Mouse (Mus musculus) 416B (cell line): ENCODE measurements around the gene Tmem221.
A peak's percentile ranks its signal among the peaks of the same experiment; 100 is the strongest.

Experiments
- DNase-seq: peaks from one replicate; pipeline ENCODE4 v3.0.0; 2011; ENCODE audit warnings: low read depth

Tmem221 gene

DNA sequence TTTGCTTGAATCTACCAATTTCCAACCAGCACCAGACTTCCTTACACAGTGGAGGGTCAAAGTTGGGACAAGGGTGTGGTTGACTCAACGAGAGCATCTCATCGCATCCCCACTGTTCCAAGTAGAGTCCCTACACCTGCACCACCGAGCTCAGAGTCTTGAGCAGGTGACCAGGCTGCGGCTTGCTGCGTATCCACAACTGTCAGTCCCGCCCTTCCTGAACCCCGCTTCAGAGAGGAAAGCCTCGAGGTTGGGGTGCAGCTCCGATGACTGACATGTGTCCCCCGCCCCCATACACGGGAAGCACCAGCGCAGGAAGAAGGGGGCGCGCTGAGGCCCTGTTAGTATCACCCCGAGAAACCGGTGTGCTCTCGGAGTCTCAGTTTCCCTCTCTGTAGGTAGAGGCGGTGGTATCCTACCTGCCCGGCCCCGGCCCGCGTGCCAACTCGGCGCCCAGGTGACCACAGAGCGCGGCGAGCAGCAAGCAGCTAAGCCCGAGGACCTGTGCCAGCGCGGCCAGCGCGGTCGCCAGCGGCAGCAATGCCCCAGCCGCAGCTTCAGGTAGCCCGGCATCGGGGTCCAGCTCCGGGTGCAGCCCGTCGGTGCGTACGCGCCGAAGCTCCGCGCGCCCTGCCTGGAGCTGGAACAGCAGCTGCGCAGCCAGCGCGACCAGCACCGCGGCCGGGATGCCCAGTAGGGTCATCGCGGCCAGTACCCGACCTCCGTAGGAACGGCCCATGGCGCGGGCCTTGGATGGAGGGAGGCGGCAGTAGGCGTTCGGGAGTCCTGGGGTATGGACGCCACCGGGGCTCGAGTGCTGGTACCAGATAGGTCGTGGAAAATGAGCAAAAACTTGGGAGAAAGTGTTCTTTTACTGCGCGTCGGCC, at the start of gene Tmem221:
Tmem221 (minus strand) TSS at position 801 of the 887 bp plus-strand sequence.
- no peak for DNase-seq

DNA sequence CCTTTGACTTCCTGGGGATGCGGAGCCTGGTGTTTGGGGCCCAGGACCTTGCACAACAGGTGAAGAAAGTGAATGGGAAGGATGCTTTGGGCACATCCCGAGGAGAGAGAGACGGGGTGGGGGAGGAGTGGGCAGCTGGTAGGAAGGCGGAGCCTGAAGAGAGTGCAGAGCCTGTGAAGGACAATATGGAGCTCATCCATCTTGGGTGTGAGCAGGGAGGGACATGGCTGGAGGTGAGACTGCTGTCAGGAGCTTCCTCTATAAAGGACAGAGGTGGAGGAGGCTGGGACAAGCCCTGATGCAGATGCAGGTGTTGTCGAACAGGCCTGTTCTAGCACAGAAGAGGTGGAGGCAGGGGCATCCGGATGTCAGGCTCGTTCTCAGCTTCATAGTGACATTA, 45.4 kb upstream of the Tmem221 start:
- DNase-seq: no peak

DNA sequence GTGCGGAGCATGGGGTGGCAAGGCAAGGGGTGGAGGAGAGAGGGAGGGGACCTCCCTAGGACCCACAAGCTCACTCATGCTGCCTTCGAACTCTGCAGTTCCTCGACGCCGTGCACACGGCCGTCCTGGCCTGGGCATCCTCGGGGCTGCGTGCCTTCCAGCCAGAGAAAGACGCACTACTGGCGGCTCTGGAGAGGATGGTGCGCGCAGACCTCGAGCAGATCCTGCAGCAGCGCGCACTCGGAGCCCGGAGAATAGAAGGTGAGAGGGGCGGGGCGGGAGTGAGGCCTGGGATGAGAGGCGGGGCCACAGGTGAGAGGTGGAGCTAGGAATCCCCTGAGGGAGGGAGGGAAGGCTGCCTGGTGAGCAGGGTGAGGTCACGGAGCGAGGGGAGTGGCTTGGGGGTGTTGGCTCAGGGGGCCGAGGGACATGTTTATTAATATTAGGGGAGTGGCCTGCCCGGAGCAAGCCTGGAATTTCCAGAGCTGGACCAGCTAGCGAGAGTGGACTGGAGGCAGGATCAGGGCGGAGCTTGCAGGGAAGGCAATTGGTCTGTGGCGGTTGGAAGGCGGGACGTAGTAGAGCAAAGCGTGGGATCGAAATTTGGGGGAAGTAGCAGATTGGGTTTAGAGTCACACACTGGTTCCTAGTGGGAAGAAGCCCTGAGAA, 44.1 kb upstream of the Tmem221 start:
- DNase-seq: no peak

DNA sequence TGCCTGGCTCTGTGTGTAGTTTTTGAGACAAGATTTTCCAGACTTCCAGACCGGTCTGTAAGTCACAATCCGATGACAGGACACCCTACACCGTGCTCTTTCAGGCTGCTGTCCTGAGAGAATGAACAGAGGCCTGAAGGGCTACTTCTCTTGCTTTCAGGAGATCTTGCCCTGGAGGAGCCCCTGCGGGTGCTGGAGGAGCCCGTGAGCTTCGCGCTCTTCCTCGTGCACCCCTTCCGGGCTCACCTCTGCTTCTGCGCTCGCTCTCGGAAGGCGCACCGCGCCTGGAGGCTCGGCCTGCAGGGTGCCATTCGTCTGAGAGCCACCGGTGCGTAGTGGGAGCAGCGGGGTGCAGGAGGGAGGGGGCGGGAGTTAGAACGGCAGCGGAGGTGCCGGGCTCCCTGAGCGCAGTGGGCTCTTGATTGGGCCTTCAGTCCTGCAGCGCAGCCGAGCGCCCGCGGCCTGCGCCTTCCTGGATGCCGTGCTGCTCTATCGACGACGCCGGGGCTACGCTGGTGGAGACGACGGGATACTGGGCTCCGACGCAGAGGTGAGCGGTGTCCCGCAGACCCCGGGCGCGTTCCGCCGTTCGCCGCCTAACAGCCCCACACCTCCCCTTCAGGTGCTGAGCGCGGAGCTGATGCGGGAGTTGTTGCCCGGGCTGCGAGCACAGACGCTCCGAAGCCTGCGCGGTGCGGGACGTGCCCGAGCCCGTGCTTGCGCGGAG, 43.4 kb upstream of the Tmem221 start:
- DNase-seq: no peak

DNA sequence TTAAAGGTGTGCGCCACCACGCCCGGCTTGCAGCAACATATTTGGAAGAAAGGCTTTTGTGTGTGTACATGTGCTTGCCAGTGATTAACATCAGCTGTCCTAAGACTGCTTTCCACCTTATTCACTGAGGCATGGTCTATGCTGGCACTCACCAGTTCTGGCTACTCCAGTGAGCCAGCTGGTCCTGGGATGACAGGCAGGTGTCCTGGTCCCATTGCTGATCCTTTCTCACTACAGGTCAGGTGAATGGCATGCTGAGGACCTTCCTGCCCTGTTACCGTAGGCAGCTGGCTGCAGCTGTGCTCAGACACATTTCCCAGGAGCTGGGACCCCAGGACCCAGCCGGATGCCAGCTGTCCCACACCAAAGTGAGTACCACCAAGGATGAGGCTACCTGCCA, 40.2 kb upstream of the Tmem221 start:
- DNase-seq: no peak

DNA sequence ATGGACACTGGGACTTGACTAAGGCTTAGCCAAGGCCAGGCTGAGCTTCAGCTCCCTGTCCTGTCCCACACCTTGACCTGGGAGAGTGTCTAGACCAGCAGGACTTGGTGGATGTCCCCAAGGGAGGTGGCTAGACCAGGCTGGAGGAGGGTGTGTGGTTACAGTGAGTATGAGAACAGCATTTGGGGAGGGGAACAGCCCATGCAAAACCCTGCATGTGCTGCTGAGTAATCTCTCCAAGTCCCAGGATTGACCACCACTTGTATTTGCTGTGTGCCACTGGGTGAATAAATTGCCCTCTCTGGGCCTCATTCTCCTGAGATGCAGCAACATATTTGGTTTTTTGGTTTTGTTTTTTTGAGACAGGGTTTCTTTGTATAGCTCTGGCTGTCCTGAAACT, 39.7 kb upstream of the Tmem221 start:
- no peak for DNase-seq

DNA sequence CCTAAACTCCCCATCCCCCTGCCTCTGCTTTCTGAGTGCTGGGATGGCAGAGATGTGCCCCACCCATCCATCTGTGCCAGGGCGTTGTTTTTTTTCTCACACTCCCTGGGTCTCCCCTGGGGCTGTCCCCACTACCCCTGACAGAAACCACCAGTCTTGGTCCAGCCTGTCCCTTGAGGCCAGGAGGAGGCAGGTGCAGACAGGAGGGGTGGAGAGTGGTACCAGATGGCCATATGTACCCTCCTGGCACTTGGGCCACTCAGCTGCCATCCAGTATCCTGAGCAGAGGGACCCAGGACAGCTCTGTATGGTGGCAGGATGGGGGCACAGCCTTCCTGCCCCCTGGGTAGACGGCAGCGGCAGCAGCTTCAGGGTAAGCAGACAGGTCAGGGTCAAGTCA, 38.8 kb upstream of the Tmem221 start, which contains the start of gene Fam129c:
Fam129c (plus strand) TSS at position 198 of the 400 bp plus-strand sequence.
- no peak for DNase-seq

DNA sequence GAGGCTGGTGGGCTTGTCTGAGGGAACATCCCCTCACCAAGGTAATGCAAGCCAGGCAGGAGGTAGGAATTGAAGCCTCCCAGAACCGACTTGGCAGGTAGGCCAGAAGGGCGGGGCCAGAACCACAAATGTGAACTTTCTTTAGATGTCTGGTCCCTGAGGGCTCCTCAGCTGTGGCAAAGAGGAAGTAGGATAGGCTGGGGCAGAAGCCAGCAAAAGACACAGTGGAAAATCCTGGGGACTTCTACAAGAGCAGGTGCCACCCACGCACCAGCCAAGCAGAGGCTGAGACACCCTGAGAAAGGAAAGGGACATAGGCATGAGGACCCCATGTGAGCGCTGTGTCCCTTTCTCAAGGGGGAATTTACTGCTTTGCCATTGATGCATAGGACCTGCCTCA, 38.1 kb upstream of the Tmem221 start:
- DNase-seq: no peak

DNA sequence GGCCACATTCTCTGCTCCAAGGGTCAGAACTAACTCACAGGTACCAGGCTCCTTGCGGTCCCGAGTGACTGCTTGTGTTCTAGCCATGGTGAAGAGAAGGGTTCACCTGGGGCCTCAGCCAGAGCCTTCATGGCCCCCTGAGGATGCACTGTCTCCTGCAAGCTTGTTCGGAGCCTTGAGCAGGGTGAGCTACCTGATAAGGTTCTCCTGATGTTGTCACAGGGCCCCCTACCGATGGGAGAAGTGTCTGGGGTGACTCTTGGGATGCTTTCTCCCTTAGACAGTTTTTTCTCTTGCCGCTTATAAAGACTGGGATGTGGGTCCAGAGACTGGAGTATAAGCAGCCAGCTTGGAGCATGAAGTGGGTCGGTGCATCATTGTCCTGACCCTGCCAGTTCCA, 37.7 kb upstream of the Tmem221 start:
- DNase-seq: no peak

DNA sequence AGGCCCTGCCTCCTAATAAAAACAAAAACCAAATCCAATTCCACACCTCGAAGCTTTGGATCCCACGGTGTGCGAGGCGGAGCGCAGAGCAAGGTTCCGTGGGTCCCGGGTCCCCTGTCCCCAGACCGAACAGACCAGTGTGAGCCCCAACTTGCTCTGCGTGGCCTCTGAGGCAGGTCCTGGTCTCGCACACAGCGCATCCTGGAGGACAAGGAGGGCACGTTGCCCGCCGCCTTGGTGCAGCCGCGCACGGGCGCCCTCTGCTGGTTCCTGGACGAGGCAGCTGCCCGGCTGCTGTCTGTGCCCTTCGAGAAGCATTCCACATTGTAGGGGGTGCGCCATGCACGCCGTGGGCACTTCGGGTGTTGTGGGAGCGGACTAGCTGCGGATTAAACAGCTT, 37.2 kb upstream of the Tmem221 start:
- DNase-seq: peak; percentile 82

DNA sequence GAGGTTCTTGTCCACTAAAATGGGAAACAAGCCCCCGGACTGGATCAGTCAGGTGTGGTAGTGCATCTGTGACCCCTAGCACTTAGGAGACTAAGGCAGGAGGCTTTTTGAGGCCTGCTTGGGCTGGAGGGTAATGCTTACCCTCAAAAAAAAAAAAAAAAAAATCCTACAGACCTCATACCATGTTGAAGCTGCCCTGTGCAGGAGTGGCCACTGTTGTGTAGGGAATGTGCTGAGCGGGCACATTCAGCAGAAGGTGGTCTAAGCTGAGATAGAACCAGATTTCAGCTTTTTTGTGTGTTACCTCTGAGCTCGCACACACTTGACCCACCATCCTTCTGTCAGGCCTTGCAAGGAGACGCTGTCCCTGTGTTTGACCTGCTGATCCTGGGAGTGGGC, 35.7 kb upstream of the Tmem221 start:
- no peak for DNase-seq

DNA sequence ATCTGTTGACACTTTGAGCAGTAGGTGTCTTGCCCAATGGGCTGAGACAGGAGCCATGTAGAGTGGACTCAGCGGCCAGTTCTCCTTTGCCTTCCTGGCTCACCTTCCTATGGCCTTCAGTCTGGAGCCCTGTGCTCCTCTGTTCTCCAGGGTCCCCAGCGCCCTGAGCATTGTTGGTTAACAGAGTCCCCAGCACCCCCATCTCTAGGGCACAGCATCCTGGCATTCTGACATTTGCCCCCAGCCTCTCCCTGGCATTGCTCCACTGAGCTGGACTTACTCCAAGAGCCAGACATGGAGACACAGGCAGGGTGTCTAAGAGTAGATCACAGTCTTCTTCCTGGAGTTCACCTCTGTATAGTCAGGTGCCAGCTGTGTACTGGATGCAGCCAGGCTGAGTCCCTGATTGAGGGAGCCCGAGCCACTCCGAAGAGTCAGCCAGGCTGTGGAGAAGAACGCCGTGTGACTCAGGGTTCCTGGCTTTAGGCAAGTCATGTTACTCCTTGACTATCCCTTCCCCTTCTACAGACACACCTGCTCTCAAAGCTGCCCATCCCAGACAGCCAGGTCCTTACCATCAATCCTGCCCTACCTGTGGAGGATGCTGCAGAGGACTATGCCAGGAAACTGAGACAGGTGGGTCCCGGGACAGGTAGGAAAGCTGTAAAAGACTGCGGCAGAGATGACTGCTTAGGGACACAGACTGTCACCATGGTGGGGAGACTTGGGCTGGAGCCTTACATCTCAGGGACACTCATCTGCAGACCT, 35.1 kb upstream of the Tmem221 start:
- no peak for DNase-seq

DNA sequence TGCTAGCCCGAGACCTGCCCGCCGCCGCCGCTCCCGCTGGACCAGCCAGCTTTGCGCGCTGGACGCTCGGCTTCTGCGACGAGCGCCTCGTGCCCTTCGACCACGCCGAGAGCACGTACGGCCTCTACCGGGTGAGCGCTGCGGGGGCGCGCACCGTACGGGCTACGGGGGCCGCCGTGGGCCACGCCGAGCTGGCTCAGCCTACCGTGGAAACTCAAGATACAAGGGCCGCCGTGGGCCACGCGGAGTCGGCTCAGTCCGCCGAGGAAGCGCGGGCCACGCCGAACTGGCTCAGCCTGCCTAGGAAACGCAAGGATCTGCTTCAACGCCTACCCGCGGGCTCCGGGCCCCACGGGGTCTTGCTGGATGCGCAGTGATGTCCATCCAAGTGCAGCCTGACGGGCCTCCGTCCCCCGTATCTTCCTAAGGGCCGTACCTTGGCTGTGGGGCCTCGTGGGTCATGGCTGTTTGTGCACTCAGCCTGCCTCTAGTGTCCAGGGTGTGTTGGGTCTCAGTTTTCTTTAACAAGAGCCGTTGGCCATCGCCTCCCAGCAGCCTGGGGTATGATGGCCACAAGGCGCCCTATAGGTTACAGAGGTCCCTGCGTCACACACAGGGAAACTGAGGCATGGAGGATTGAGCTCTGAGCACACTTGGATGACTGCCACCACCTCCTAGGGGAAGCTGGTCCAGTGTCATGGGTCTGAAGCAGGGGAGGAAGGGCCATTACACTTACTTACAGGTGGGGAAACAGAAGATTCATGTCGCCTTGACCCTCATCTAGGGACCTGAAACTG, 33.9 kb upstream of the Tmem221 start:
- peak; percentile 75 for DNase-seq

DNA sequence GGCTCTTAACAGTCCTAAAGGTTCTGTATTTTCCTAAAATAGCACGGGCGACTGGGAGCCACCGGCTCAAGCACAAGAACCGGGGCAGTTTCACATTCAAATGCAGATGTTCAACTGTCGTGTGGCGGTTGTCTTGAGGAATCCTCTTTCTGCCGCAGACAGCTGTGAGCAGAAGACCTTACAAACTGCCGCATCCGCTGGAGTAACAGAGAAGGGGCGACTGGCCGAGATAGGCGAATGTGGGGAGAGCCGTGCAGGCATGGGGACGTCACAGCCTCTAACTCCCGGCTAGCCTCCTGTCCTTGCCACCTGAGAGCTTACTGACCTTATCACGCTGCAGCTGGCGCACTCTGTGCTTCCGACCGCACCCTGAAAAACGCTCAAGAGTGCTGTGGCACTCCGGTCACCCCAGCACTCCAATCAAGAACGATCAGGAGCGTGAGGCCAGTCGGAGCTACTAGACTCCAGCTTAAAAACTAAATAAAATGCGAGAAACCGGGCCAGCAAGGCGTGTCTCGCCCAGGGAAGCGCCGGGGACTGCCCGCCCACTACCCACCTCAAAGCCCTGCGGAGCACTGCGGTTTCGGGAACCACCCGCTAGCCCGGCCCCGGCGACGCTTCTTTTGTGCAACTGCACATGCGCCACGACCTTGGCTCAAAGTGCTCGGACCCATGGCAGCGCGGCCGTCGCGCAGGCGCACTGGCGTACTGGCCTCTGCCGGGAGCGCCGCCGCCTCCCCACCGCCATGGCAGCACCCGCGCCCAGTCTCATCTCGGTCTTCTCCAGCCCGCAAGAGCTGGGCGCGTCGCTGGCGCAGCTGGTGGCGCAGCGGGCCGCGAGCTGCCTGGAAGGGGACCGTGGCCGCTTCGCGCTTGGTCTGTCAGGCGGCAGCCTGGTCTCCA, 33.1 kb upstream of the Tmem221 start, which contains the start of gene Pgls:
Pgls (plus strand) TSS at position 706 of the 903 bp plus-strand sequence.
- DNase-seq: peak; percentile 95

DNA sequence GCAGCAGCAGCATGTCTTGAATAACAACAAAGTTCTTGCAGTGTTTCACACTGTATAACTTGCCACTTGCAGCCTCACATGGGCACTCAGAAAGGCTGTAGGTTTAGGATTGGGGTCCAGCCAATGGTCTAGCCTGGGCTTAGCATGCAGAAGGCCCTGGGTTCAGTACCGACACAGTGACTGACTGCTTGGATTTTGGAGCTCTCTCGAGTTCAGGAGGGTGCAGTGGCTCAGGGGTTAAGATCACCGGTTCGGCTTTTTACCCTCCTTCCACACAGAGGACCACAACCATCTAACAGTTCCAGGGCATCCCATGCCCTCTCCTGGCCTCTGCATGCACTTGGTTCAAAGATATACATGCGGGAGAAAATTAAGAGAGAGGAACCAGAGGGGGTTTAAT, 32.3 kb upstream of the Tmem221 start:
- DNase-seq: no peak

DNA sequence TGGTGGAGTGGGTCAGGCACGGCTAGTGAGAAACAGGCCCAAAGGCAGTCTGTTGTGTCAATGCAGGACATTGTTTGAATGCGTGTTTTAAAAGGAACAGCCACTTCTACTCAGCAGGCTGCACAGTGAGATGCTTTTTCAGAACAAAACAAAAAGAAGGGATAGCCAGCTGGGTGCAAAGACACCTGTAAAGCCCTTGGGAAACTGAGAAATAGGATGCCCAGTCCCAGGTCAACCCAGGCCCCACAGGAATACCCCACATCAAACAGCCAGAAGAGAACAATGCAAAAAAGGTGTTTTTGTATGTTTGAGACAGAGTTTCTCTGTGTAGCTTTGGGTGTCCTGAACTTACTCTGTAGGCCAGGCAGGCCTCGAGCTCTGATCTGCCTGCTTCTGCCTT, 30.1 kb upstream of the Tmem221 start:
- DNase-seq: no peak

DNA sequence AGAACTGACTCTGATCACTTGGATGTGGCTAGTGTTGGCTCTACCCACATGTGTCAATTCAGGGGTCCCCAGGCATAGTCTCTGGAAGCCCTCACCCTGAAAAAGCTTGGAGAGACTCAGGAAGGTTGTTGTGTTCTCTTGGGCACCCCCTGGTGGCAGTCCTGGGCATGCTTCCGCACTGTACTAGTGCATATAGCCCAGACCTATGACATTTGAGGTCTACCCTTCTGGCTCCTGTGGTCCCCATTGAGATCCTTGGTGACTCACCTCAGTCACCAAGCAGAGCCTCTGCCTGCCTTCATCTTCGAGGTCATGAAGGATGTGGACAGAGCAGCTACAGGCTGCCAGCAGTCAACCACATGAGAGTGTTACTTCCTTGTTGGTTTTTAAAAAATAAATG, 28.2 kb upstream of the Tmem221 start:
- DNase-seq: peak; percentile 79

DNA sequence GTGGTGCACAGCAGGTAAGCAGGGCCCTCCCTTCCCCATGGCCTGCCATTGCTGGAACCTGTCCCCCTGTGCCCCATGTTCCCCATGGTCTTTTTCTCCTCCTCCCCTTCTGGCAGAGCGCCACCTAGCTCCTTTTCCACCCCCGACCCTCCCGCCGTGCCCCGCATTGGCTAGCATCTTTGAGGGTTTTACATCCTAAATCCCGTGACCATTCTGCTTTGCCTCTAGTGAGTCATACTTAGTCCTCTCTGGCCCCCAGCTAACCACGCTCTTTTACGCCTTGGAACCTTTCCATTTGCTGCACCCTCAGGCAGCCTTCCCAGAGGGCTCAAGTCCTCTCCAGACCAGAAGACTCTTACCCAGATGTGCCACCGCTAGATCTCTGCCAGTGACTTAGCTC, 21.5 kb upstream of the Tmem221 start:
- DNase-seq: peak; percentile 79

DNA sequence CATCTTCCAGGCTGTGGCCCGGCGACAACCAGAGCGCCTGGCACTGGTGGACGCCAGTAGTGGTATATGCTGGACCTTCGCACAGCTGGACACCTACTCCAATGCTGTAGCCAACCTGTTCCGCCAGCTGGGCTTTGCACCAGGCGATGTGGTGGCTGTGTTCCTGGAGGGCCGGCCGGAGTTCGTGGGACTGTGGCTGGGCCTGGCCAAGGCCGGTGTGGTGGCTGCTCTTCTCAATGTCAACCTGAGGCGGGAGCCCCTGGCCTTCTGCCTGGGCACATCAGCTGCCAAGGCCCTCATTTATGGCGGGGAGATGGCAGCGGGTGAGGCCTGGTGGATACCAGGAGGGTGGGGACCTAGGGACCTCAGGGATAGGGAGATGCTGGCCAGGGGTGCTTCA, 20.8 kb upstream of the Tmem221 start:
- DNase-seq: no peak

DNA sequence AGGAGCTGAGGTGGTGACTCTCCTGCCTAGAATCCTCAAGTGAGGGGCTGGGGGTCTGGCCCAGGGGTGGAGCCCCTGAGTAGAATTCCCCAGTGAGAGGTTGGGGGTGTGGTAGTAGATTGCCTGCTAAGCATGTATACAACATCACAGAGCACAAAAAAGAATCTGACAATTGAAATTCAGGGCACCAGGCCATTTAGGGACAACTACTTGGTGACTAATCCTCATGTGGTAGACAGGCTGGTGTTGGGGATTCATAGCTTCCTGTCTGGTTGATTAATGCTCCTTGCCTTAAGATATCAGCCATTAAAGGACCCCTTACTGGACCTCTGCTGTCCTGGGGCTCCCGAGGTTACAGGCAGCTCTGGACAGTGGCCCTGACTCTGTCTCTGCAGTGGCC, 20.3 kb upstream of the Tmem221 start:
- peak; percentile 81 for DNase-seq
